Mouse (Mus musculus) stomach, embryonic 16.5 days (tissue): ENCODE results near the gene Eaf1. TPM values are rescaled to one million over a fixed set of nuclear protein-coding genes. Genes with fewer than 3 reads are reported as not detected.
A peak's percentile ranks its signal among the peaks of the same experiment; 100 is the strongest.

ENCODE experiments used
- ATAC-seq: fragments of 200-750 bp; cut with Nextera tagmentation; 2 replicates; pipeline ENCODE4 v1.8.0; 2017; ENCODE audit warnings: moderate number of reproducible peaks, moderate TSS enrichment; ENCODE audit not compliant: insufficient read depth, low FRiP score
- H3K27ac ChIP-seq: fragments of 300-500 bp; sonication (generic); 2 replicates; pipeline ENCODE4 v1.5.1; 2014; ENCODE audit warnings: low read length
- H3K27me3 ChIP-seq: fragments of 300-500 bp; sonication (generic); 2 replicates; pipeline ENCODE4 v1.6.1; 2014; ENCODE audit warnings: low read length, control low read depth, mixed read lengths; ENCODE audit not compliant: control insufficient read depth, insufficient read depth
- H3K36me3 ChIP-seq: fragments of 300-500 bp; sonication (generic); 2 replicates; pipeline ENCODE4 v1.6.1; 2014; ENCODE audit warnings: low read length; ENCODE audit not compliant: control insufficient read depth, insufficient read depth
- H3K4me1 ChIP-seq: fragments of 300-500 bp; sonication (generic); 2 replicates; pipeline ENCODE4 v1.6.1; 2014; ENCODE audit warnings: low read length, control low read depth, mixed read lengths; ENCODE audit not compliant: control insufficient read depth, insufficient read depth
- H3K4me2 ChIP-seq: fragments of 300-500 bp; sonication (generic); 2 replicates; pipeline ENCODE4 v1.6.1; 2014; ENCODE audit warnings: low read depth, low read length, mixed read lengths
- H3K4me3 ChIP-seq: fragments of 300-500 bp; sonication (generic); replicated peaks from 2 replicates; pipeline ENCODE4 v1.5.1; 2014; ENCODE audit warnings: mild to moderate bottlenecking, low read length
- H3K9ac ChIP-seq: fragments of 300-500 bp; sonication (generic); 2 replicates; pipeline ENCODE4 v1.6.1; 2014; ENCODE audit warnings: low read length
- H3K9me3 ChIP-seq: fragments of 300-500 bp; sonication (generic); replicated peaks from 2 replicates; pipeline ENCODE4 v1.6.1; 2016; ENCODE audit warnings: low read length, control low read depth; ENCODE audit not compliant: control insufficient read depth
- WGBS: fragments of 180-500 bp; shearing (Covaris S2); extraction: QIAGEN DNeasy Blood & Tissue Kit; methylation state at CpG from one replicate; pipeline ENCODE4 v1.1.7; 2014; 5-methylcytosine and 5-hydroxymethylcytosine counted together
- polyA plus RNA-seq: library from polyadenylated mRNA; unstranded; fragments of >200 nt; fragmentation: Nextera tagmentation; extraction: Ambion mirVana; gene quantifications from 2 replicates; pipeline ENCODE4 v1.2.1, GENCODE M21; 2015

The Eaf1 gene
- polyA plus RNA-seq, 1 experiment from 2014 or later: 21.2 TPM

DNA sequence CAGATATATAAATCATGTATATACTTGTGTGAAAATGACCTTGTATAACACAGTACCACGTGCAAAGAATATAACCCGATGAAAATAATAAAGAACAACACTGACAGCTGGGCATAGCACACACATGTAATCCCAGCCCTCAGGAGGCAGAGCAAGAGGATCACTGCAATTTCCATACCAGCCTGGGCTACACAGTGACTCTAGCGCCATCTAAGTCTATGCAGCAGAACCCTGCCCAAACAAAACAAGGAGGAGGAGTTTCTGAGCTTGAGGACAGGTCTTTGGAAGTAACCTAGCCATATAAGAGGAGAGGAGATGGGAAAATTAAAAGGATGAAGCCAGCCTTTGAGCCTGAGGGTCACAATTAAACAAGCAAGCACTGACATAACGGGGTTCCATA is 24.5 kb upstream of the Eaf1 start:
- Histone ChIP-seq H3K9ac (no peak overlapping the region), H3K4me3 (no peak overlapping the region), H3K4me1 (no peaks in the 10 kb centered on the region), H3K27me3 (no peaks in the 10 kb centered on the region), H3K4me2 (no peak overlapping the region), H3K36me3 (no peaks in the 10 kb centered on the region), H3K27ac (no peak overlapping the region), H3K9me3 (no peaks in the 10 kb centered on the region)
- WGBS: 59% methylated on average over 4 of the region's 4 CpGs
- ATAC-seq: no peak

DNA sequence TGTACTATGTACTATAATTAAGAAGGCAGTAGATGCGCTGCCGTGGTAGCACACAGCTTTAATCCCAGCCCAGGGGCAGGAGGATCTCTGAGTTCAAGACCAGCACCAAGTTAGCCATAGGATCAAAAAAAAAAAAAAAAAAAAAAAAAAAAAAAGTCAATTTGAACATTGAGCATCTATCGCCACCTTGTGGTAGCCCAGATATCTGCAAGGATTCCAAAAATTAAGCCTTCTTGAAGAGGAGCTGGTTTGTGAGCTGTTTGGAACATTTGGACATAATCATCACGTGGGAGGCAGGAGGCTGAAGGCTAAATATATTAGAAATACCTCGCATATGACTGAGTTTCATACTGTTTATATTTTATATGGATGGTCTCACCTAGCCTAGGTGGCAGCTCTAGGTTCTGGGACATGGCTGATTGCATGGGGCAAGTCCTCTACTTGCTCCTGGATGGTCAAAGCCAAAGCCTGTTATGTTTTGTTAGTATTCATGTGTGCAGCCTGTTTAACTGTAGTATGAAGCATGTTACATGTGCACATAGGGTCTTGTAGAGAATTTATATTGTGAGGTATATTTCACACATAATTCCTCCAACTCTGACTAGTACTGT is 21.6 kb upstream of the Eaf1 start:
- no peak overlapping the region for H3K4me3 ChIP-seq
- H3K36me3 ChIP-seq: no peaks in the 10 kb centered on the region
- H3K9ac ChIP-seq: no peak overlapping the region
- H3K27me3 ChIP-seq: no peaks in the 10 kb centered on the region
- WGBS: 5% methylated on average over 5 of the region's 5 CpGs
- no peaks in the 10 kb centered on the region for H3K9me3 ChIP-seq
- H3K27ac ChIP-seq: no peak overlapping the region
- no peak overlapping the region for H3K4me2 ChIP-seq
- no peak for ATAC-seq
- no peaks in the 10 kb centered on the region for H3K4me1 ChIP-seq

DNA sequence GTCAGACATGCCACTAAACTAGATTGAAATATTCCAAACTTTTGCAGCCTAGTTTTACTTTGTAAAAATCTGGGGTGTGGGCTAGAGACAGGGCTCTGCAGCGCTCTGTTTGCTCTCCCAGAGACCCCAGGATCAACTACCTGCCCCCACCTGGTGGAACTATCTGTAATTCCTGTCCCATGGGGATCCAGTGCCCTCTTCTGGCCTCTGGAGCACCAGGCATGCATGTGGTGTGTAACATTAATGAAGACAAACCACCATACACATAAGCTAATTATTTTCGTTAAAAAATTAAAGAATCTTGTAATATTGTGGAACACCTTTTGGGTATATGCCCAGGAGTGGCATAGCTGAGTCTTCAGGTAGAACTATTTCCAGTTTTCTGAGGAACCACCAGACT is 20.9 kb upstream of the Eaf1 start:
- Histone ChIP-seq H3K27ac (no peak overlapping the region), H3K27me3 (no peaks in the 10 kb centered on the region), H3K4me1 (no peaks in the 10 kb centered on the region), H3K4me3 (no peak overlapping the region), H3K4me2 (no peak overlapping the region), H3K36me3 (no peaks in the 10 kb centered on the region), H3K9me3 (no peaks in the 10 kb centered on the region), H3K9ac (no peak overlapping the region)
- WGBS: 81% methylated on average over 2 of the region's 2 CpGs
- ATAC-seq: no peak

DNA sequence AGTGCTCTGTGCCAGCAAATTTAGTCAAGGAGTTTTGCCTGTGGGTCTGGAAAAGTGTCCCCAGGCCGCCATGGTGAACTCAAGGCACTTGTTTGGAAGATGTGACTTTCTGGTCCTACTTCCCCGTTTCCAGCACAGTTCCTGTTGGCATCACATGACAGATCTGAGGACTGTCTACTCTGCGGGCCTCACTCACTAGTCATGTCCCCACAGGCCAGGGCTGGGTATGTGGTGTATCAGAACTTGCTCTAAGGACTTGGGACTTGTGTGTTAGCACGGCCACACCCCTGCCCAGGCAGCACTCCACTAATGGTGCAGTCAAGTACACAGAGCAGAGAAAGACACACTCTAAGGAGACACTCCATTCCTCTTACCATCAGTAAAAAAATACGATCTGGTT is 11.8 kb upstream of the Eaf1 start:
- Histone ChIP-seq H3K4me3 (no peak overlapping the region), H3K27me3 (no peaks in the 10 kb centered on the region), H3K9ac (no peak overlapping the region), H3K4me2 (no peak overlapping the region), H3K27ac (no peak overlapping the region), H3K9me3 (no peaks in the 10 kb centered on the region), H3K36me3 (peaks cover 35% of the 10 kb centered on the region), H3K4me1 (no peaks in the 10 kb centered on the region)
- WGBS: 84% methylated on average over 5 of the region's 5 CpGs
- peak; percentile 47; the same call in 1 of the 2 replicates for ATAC-seq

DNA sequence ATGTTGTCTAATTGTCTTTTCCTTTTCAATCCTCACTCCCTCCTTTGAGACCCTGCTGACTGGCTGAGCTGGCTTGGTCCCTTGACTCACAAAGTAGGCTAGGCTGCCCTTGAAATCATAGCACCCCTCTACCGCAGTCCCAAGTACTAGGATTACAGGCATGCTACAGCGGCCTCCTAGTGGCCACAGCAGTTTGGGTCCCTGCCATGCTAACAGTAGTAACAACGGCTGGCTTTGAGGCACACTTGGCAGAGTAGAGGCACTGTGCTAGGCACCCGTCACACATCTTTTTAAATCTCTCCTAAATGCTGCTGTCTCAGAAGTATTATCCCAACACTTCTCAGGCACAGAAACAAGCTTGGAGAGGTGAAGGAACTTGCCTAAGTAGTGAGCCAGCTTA is 7.7 kb upstream of the Eaf1 start:
- no peak for ATAC-seq
- Histone ChIP-seq H3K27ac (no peak overlapping the region), H3K4me2 (no peak overlapping the region), H3K9ac (no peak overlapping the region), H3K4me1 (no peaks in the 10 kb centered on the region), H3K27me3 (no peaks in the 10 kb centered on the region), H3K9me3 (no peaks in the 10 kb centered on the region), H3K4me3 (no peak overlapping the region), H3K36me3 (peaks cover 35% of the 10 kb centered on the region)
- 80% methylated on average over 4 of the region's 4 CpGs for WGBS

DNA sequence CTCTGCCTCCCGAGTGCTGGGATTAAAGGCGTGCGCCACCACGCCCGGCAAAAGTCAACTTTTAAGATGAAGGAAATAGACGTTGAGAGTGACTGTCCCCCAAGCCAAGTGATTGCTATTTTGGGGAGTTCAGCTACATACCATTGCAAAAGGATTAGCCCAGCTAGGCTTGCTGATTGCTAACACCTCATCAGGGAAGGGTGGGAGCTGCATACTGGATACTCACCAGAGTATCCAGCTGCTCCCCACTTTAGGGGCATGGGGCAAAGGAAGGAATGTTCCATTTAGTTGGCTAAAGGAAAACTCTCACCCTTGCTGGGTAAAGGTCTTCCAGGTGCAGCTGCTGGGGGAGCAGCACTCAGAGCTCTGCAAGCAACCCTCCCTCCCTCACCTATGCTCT is 6.1 kb upstream of the Eaf1 start:
- no peaks in the 10 kb centered on the region for H3K9me3 ChIP-seq
- no peak for ATAC-seq

DNA sequence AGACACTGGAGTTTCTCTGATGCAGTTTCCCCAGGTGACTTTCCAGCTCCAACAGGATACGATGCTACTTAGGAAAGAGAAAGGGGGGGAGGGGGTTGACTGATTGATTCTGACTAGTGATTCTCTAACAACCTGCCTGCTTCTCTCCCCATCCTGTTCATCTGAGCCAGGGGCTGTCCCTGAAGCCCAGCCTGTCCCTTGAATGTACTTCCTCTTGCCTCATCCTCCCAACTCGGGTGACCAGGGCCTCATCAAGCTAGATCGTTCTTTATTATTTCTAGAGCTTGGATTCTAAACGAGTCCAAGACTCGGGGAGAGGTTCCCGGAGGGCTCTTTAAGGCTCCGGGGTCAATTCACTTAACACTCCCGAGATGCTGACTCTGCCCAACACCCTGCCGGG is 298 bp upstream of the Eaf1 start:
- H3K4me2 ChIP-seq: peak overlapping the region; percentile 88
- H3K36me3 ChIP-seq: peaks cover 5% of the 10 kb centered on the region; the same call in 1 of the 2 replicates
- no peaks in the 10 kb centered on the region for H3K9me3 ChIP-seq
- no peaks in the 10 kb centered on the region for H3K27me3 ChIP-seq
- 29% methylated on average over 9 of the region's 9 CpGs for WGBS
- ATAC-seq: no peak
- H3K4me3 ChIP-seq: peak overlapping the region; percentile 92
- peak overlapping the region; percentile 14; the same call in 1 of the 2 replicates for H3K27ac ChIP-seq
- peak overlapping the region; percentile 96 for H3K9ac ChIP-seq
- H3K4me1 ChIP-seq: peaks cover 24% of the 10 kb centered on the region

More for the DNA sequence above, 6.1 kb upstream of the Eaf1 start:
- H3K27me3 ChIP-seq: no peaks in the 10 kb centered on the region
- no peak overlapping the region for H3K4me3 ChIP-seq
- no peaks in the 10 kb centered on the region for H3K4me1 ChIP-seq
- H3K9ac ChIP-seq: no peak overlapping the region
- no peak overlapping the region for H3K27ac ChIP-seq
- no peak overlapping the region for H3K4me2 ChIP-seq
- WGBS: 94% methylated on average over 6 of the region's 6 CpGs
- H3K36me3 ChIP-seq: peaks cover 29% of the 10 kb centered on the region

DNA sequence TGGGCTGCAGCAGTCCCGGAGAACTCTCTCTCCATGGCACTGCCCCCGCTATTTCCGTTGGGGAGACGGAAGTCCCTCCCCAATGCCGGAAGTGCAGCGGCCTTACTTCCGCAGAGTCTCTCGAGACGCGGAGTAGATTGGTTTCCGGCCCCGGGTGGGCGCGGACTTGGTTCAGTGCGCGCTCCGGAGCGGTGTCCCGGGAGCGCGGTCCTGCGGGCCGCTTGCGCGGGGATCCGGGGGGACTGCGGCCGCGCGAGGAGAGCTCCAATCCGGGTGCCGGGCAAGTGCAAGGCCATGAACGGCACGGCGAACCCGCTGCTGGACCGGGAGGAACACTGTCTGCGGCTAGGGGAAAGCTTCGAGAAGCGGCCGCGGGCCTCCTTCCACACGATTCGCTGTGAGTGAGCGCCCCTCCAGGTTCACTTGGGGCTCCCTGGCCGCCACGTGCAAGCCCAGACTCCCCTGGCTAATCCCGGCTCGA is 816 bp downstream of the Eaf1 start, which contains the start of gene Mettl6:
Gene Mettl6, minus strand, starts transcription at position 66 of the 481 bp plus-strand sequence.
- peaks cover 5% of the 10 kb centered on the region; the same call in 1 of the 2 replicates for H3K36me3 ChIP-seq
- ATAC-seq: peak; percentile 94
- H3K4me3 ChIP-seq: peak within 1 kb of the TSS; percentile 92

DNA sequence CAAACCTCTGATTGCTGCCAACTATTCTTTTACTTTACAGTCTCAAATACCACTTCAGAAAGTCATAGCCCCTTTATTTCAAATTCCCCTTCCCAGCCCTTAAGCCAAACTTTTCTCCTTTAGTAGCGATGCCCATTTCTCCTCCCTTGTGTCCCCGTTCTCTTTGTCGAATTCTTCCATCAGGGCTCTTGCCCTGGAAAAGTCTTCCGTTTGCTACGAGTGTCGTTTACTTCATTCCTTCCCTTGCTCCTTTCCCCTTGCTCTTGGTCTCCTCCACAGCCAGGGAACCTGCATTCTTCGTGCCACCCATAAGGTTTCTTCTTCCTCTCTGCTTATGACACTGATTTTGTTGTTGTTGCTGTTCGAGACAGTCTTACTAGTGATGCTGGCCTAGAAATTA is 1.3 kb downstream of the Eaf1 start:
- Histone ChIP-seq H3K4me2 (peak overlapping the region; percentile 91), H3K36me3 (peaks cover 5% of the 10 kb centered on the region), H3K4me1 (peaks cover 24% of the 10 kb centered on the region), H3K9ac (peak overlapping the region; percentile 96), H3K27me3 (no peaks in the 10 kb centered on the region), H3K4me3 (peak overlapping the region; percentile 92), H3K9me3 (no peaks in the 10 kb centered on the region), H3K27ac (peak overlapping the region; percentile 82)
- no peak for ATAC-seq
- WGBS: 2% methylated on average over 8 of the region's 8 CpGs

More for the DNA sequence above, 816 bp downstream of the Eaf1 start, which contains the start of gene Mettl6:
- H3K27me3 ChIP-seq: no peaks in the 10 kb centered on the region
- under 1% methylated on average over 49 of the region's 49 CpGs for WGBS
- H3K9me3 ChIP-seq: no peaks in the 10 kb centered on the region
- H3K4me2 ChIP-seq: peak within 1 kb of the TSS; percentile 91
- H3K27ac ChIP-seq: peak within 1 kb of the TSS; percentile 82
- H3K4me1 ChIP-seq: peaks cover 24% of the 10 kb centered on the region
- H3K9ac ChIP-seq: peak within 1 kb of the TSS; percentile 96
